Mouse (Mus musculus): ENCODE measurements around the gene Tmem88. TPM values are rescaled to one million over a fixed set of nuclear protein-coding genes. Genes with fewer than 3 reads are reported as not detected.

Gene Tmem88
- polyA plus RNA-seq, 1 experiment from 2014 or later, result 61.3 TPM

DNA sequence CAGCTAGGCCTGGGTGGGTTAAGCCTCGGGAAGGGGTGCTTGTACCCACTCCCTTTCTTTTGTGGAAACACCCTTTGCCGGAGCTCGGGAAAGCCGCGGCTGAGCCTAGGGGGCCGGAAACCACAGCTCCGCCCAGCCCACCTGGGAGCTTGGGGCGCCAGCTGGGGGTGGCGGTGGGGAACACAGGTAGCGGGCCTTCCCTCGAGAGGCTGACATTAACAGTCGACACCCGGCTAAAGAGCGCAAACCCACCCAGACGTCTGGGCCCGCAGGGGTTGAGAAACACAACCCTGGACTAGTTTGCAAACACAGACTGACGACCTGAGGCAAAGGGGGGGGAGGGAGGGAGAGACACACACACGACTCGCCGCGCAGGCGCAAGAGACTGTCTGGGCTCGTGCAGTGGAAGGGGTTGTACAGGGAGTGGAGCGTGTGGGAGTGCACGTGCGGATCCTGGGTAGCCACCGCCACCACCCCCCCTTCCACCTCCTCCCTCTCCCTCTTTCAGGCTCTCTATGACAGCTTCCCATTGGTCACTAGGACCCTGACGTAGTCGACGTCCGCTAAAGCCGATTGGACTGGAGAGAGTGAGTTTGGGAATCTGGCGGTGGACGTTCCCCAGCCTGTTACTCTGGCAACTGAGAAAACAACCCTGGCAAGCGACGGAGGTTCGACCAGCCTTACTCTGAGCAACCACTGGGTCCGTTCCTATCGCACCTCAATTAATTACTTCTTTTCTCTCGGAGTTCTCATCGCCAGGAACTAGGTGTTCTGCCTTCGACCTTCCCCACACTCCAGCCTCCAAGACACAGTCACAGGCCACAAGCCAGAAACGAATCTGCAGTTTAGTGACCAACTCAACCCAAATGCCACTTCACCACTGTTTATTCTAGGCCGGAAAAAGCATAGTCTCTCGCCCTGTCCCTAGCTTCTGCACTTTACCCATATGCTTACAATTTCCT lies 20.7 kb upstream of the Tmem88 start:
- WGBS, result under 1% methylated on average over 45 of the region's 45 CpGs
- H3K4me3 ChIP-seq (replicated peaks; ENCODE audit: low read depth, low read length), result peak overlapping the region; percentile 73
- TF ChIP-seq CTCF (IDR thresholded peaks at IDR 0.05; ENCODE audit: low read depth), result peak; percentile 7; the same call in 1 of the 2 replicates
- H3K36me3 ChIP-seq (ENCODE audit: insufficient read depth, low read length), result no peaks in the 10 kb centered on the region
- peak overlapping the region; percentile 99 for H3K27ac ChIP-seq
- peak overlapping the region; percentile 64 for H3K9ac ChIP-seq (ENCODE audit: low read depth, low read length)
- H3K27me3 ChIP-seq (ENCODE audit: insufficient read depth, low read length), result 0 out of 2 replicates have a peak, but pooled peaks cover 2% of the 10 kb centered on the region
- H3K4me2 ChIP-seq (ENCODE audit: low read length), result peak overlapping the region; percentile 95
- no peaks in the 10 kb centered on the region for H3K9me3 ChIP-seq (replicated peaks; ENCODE audit: low read length)
- H3K4me1 ChIP-seq (replicated peaks; ENCODE audit: insufficient read depth, low read length), result peaks cover 25% of the 10 kb centered on the region
- DNase-seq (ENCODE audit: low spot score), result peak; percentile 99
- peak; percentile 85 for ATAC-seq (replicated peaks; ENCODE audit: low FRiP score, low read depth)

- Histone ChIP-seq H3K9me3 (replicated peaks; ENCODE audit: low read length) (no peaks in the 10 kb centered on the region), H3K4me1 (replicated peaks; ENCODE audit: insufficient read depth, low read length) (peaks cover 35% of the 10 kb centered on the region), H3K4me2 (ENCODE audit: low read length) (peak overlapping the region; percentile 95), H3K27ac (peak overlapping the region; percentile 99), H3K27me3 (ENCODE audit: insufficient read depth, low read length) (0 out of 2 replicates have a peak, but pooled peaks cover under 1% of the 10 kb centered on the region), H3K4me3 (replicated peaks; ENCODE audit: low read depth, low read length) (peak overlapping the region; percentile 73), H3K36me3 (ENCODE audit: insufficient read depth, low read length) (no peaks in the 10 kb centered on the region), H3K9ac (ENCODE audit: low read depth, low read length) (peak overlapping the region; percentile 64)
- ATAC-seq (replicated peaks; ENCODE audit: low FRiP score, low read depth) (peak; percentile 68), DNase-seq (ENCODE audit: low spot score) (peak; percentile 98)
- no peak for TF ChIP-seq CTCF (IDR thresholded peaks at IDR 0.05; ENCODE audit: low read depth)
- under 1% methylated on average over 38 of the region's 39 CpGs for WGBS
Observed at GRCm38 (mm10) chr11:69417449-69418384, 19.7 kb upstream of the Tmem88 start.

- H3K4me2 ChIP-seq (ENCODE audit: low read length), result peak overlapping the region; percentile 95
- H3K9ac ChIP-seq (ENCODE audit: low read depth, low read length), result peak overlapping the region; percentile 64; the same call in 1 of the 2 replicates
- DNase-seq (ENCODE audit: low spot score), result no peak
- ATAC-seq (replicated peaks; ENCODE audit: low FRiP score, low read depth), result no peak
- peak overlapping the region; percentile 99 for H3K27ac ChIP-seq
- H3K4me3 ChIP-seq (replicated peaks; ENCODE audit: low read depth, low read length), result peak overlapping the region; percentile 73
- no peaks in the 10 kb centered on the region for H3K9me3 ChIP-seq (replicated peaks; ENCODE audit: low read length)
- H3K4me1 ChIP-seq (replicated peaks; ENCODE audit: insufficient read depth, low read length), result peaks cover 42% of the 10 kb centered on the region
- TF ChIP-seq CTCF (IDR thresholded peaks at IDR 0.05; ENCODE audit: low read depth), result no peak
- H3K27me3 ChIP-seq (ENCODE audit: insufficient read depth, low read length), result no peaks in the 10 kb centered on the region
- 7% methylated on average over 8 of the region's 8 CpGs for WGBS
- H3K36me3 ChIP-seq (ENCODE audit: insufficient read depth, low read length), result no peaks in the 10 kb centered on the region
Observed at GRCm38 (mm10) chr11:69416921-69417448, 19.0 kb upstream of the Tmem88 start.

- H3K36me3 ChIP-seq (ENCODE audit: insufficient read depth, low read length), result no peaks in the 10 kb centered on the region
- no peaks in the 10 kb centered on the region for H3K27me3 ChIP-seq (ENCODE audit: insufficient read depth, low read length)
- H3K9ac ChIP-seq (ENCODE audit: low read depth, low read length), result peak overlapping the region; percentile 48
- no peak for TF ChIP-seq CTCF (IDR thresholded peaks at IDR 0.05; ENCODE audit: low read depth)
- H3K9me3 ChIP-seq (replicated peaks; ENCODE audit: low read length), result no peaks in the 10 kb centered on the region
- ATAC-seq (replicated peaks; ENCODE audit: low FRiP score, low read depth) (no peak), DNase-seq (ENCODE audit: low spot score) (no peak)
- under 1% methylated on average over 4 of the region's 4 CpGs for WGBS
- peak overlapping the region; percentile 95 for H3K4me2 ChIP-seq (ENCODE audit: low read length)
- peak overlapping the region; percentile 73 for H3K4me3 ChIP-seq (replicated peaks; ENCODE audit: low read depth, low read length)
- peaks cover 45% of the 10 kb centered on the region for H3K4me1 ChIP-seq (replicated peaks; ENCODE audit: insufficient read depth, low read length)
- peak overlapping the region; percentile 99 for H3K27ac ChIP-seq
Observed at GRCm38 (mm10) chr11:69416509-69416908, 18.5 kb upstream of the Tmem88 start.

- Histone ChIP-seq H3K9ac (ENCODE audit: low read depth, low read length) (peak overlapping the region; percentile 90), H3K27me3 (ENCODE audit: insufficient read depth, low read length) (no peaks in the 10 kb centered on the region), H3K4me3 (replicated peaks; ENCODE audit: low read depth, low read length) (peak overlapping the region; percentile 73), H3K36me3 (ENCODE audit: insufficient read depth, low read length) (no peaks in the 10 kb centered on the region), H3K4me2 (ENCODE audit: low read length) (peak overlapping the region; percentile 95), H3K4me1 (replicated peaks; ENCODE audit: insufficient read depth, low read length) (peaks cover 45% of the 10 kb centered on the region), H3K27ac (peak overlapping the region; percentile 99), H3K9me3 (replicated peaks; ENCODE audit: low read length) (no peaks in the 10 kb centered on the region)
- TF ChIP-seq CTCF (IDR thresholded peaks at IDR 0.05; ENCODE audit: low read depth), result no peak
- under 1% methylated on average over 14 of the region's 25 CpGs for whole genome bisulfite sequencing
- peak; percentile 86 for DNase-seq (ENCODE audit: low spot score)
- no peak for ATAC-seq (replicated peaks; ENCODE audit: low FRiP score, low read depth)
Observed at GRCm38 (mm10) chr11:69415668-69416451, 17.8 kb upstream of the Tmem88 start.

Data from kidney, postnatal 0 days (tissue).